In the genomic region with DNA sequence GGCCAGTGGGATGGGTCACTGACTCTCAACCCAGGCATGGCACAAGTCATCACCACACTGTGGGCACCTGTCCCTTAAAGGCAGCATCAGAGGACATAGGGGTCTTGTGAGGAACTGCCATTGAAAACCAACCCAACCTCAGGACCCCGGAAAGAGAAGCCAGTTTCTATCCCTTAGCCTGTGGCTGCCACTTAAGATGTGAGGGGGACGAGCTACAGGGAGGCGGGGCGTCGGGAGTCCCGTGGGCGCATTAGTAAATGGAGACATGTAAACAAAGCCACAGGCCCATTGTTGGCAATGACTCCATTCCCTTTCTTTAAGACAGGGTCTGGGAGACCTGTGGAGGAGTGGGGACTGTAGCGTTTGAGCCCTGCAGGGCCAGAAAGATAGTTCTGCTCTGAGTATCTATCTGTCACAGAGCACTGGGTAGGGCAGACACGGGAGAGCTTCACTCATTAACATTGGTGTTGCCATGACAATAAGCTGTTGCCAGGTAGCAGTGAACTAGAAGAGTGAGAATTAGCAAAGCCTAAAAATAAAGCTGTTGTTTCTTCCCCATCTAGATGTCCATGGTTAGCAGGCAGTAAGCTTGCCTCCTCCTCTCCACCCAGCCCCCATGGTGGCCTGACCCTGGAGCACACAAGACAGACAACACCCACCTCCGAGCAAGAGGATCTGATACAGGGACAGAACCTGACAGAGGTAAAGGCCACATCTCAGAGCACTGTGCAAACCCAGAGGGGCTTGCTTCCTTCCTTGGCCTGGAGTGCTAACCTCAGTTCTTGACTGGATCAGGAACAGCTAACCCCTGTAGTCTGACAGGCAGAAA, we compare ENCODE assay signal across 10 mouse cellular contexts.
A peak's percentile ranks its signal among the peaks of the same experiment; 100 is the strongest.
DNase-seq lines count a peak whose midpoint lies in the region; ATAC-seq and TF ChIP-seq lines count a peak whose summit lies in the region.
"Had no signal": no experiment of that assay in that cellular context is flagged by ENCODE, and none has a peak within 500 bp of the region (broad histone marks: within the 10 kb centered on the region; RNA-seq: fewer than 3 reads in every experiment).

No protein-coding gene starts in this region.

- TF ChIP-seq CTCF in brain, embryonic 14.5 days (IDR thresholded peaks at IDR 0.05; ENCODE audit: borderline replicate concordance, extremely low read depth, insufficient read depth, insufficient read length): no peak

- peak; percentile 86 for DNase-seq in brain, embryonic 14.5 days (ENCODE audit: low read depth)
- DNase-seq in layer of hippocampus, adult 18-20 months (ENCODE audit: low spot score in 2 of 2): peak; percentile 72 to 85
- DNase-seq in midbrain, embryonic 14.5 days: peak; percentile 78
- DNase-seq in spleen, postnatal 36 days (ENCODE audit: low spot score in 2 of 2): no peak
- DNase-seq in adrenal gland, postnatal 25 days: no peak

- TF ChIP-seq POLR2A in brain, embryonic 14.5 days (IDR thresholded peaks at IDR 0.05; ENCODE audit: borderline replicate concordance, extremely low read depth, insufficient read depth, insufficient read length, poor library complexity, severe bottlenecking): no peak

- no peaks in the 10 kb centered on the region for H3K36me3 ChIP-seq in forebrain, embryonic 12.5 days (replicated peaks)
- no peaks in the 10 kb centered on the region for H3K36me3 ChIP-seq in midbrain, embryonic 14.5 days (ENCODE audit: control insufficient read depth, insufficient read depth, low read length)
- no peaks in the 10 kb centered on the region for H3K36me3 ChIP-seq in intestine, embryonic 15.5 days
- H3K36me3 ChIP-seq: heart, embryonic 13.5 days; limb, embryonic 13.5 days had no signal

- peak overlapping the region; percentile 26 for H3K4me2 ChIP-seq in forebrain, embryonic 12.5 days
- peak overlapping the region; percentile 39 for H3K4me2 ChIP-seq in midbrain, embryonic 14.5 days (ENCODE audit: low read length)
- H3K4me2 ChIP-seq in intestine, embryonic 15.5 days (replicated peaks): no peak overlapping the region
- H3K4me2 ChIP-seq: heart, embryonic 13.5 days; limb, embryonic 13.5 days had no signal

- H3K9ac ChIP-seq in forebrain, embryonic 12.5 days: no peak overlapping the region
- no peak overlapping the region; the same call in 1 of the 2 replicates for H3K9ac ChIP-seq in midbrain, embryonic 14.5 days (replicated peaks; ENCODE audit: low read length)
- H3K9ac ChIP-seq in intestine, embryonic 15.5 days: no peak overlapping the region
- H3K9ac ChIP-seq: heart, embryonic 13.5 days; limb, embryonic 13.5 days had no signal

- peak; percentile 89 for ATAC-seq in forebrain, embryonic 12.5 days (ENCODE audit: low FRiP score)
- peak; percentile 85 for ATAC-seq in midbrain, embryonic 14.5 days (ENCODE audit: low FRiP score, low TSS enrichment)
- ATAC-seq in intestine, embryonic 15.5 days: no peak
- no peak for ATAC-seq in CD4-positive, CD25-positive, alpha-beta regulatory T cell, adult 4 months

- H3K4me3 ChIP-seq in forebrain, embryonic 12.5 days (replicated peaks): no peak overlapping the region
- H3K4me3 ChIP-seq in midbrain, embryonic 14.5 days (replicated peaks; ENCODE audit: low read depth, low read length): no peak overlapping the region
- H3K4me3 ChIP-seq in intestine, embryonic 15.5 days (replicated peaks): no peak overlapping the region
- H3K4me3 ChIP-seq: heart, embryonic 13.5 days; limb, embryonic 13.5 days had no signal

- 23% methylated on average over 10 of the region's 10 CpGs for WGBS in forebrain, embryonic 12.5 days
- WGBS in midbrain, embryonic 14.5 days: 10% methylated on average over 10 of the region's 10 CpGs
- 45% methylated on average over 10 of the region's 10 CpGs for WGBS in intestine, embryonic 15.5 days

- H3K9me3 ChIP-seq in forebrain, embryonic 12.5 days: no peaks in the 10 kb centered on the region
- no peaks in the 10 kb centered on the region for H3K9me3 ChIP-seq in midbrain, embryonic 14.5 days (ENCODE audit: control insufficient read depth, low read length)
- H3K9me3 ChIP-seq in intestine, embryonic 15.5 days: no peaks in the 10 kb centered on the region
- H3K9me3 ChIP-seq: heart, embryonic 13.5 days; limb, embryonic 13.5 days had no signal

- peaks cover 16% of the 10 kb centered on the region for H3K4me1 ChIP-seq in forebrain, embryonic 12.5 days
- H3K4me1 ChIP-seq in midbrain, embryonic 14.5 days (ENCODE audit: control insufficient read depth, insufficient read depth, low read length): peaks cover 23% of the 10 kb centered on the region
- no peaks in the 10 kb centered on the region for H3K4me1 ChIP-seq in intestine, embryonic 15.5 days (replicated peaks)

- no peaks in the 10 kb centered on the region for H3K27me3 ChIP-seq in forebrain, embryonic 12.5 days
- H3K27me3 ChIP-seq in midbrain, embryonic 14.5 days (ENCODE audit: control insufficient read depth, insufficient read depth, low read length): no peaks in the 10 kb centered on the region
- 0 out of 2 replicates have a peak, but pooled peaks cover 1% of the 10 kb centered on the region for H3K27me3 ChIP-seq in intestine, embryonic 15.5 days (replicated peaks)
- H3K27me3 ChIP-seq: heart, embryonic 13.5 days; limb, embryonic 13.5 days had no signal

- H3K27ac ChIP-seq in forebrain, embryonic 12.5 days: peak overlapping the region; percentile 67
- peak overlapping the region; percentile 76 for H3K27ac ChIP-seq in midbrain, embryonic 14.5 days (replicated peaks; ENCODE audit: low read depth, low read length)
- no peak overlapping the region for H3K27ac ChIP-seq in intestine, embryonic 15.5 days
- H3K27ac ChIP-seq: heart, embryonic 13.5 days; limb, embryonic 13.5 days had no signal

Comparison
In these comparisons a context has a peak if more than half of its experiments do, and no peak if none do; other contexts are left out.
1. DNase-seq: peak in brain, embryonic 14.5 days (single experiment), layer of hippocampus, adult 18-20 months (2 of 2) and midbrain, embryonic 14.5 days (single experiment); none in spleen, postnatal 36 days (0 of 2) and adrenal gland, postnatal 25 days (single experiment).
2. ATAC-seq: peak in forebrain, embryonic 12.5 days (single experiment) and midbrain, embryonic 14.5 days (single experiment); none in intestine, embryonic 15.5 days (single experiment) and CD4-positive, CD25-positive, alpha-beta regulatory T cell, adult 4 months (single experiment).